9 mouse cellular contexts compared by ENCODE assay signal in genomic region chr19:7136714-7137498, GRCm38 (mm10). TPM values are rescaled to one million over a fixed set of nuclear protein-coding genes. Genes with fewer than 3 reads are reported as not detected.
DNase-seq lines count a peak whose midpoint lies in the region; ATAC-seq and TF ChIP-seq lines count a peak whose summit lies in the region.
"Had no signal": no experiment of that assay in that cellular context is flagged by ENCODE, and none has a peak within 500 bp of the region (broad histone marks: within the 10 kb centered on the region; RNA-seq: fewer than 3 reads in every experiment).

No protein-coding gene starts in this region.

- no peak for DNase-seq in heart, adult 18-20 months
- peak; percentile 55 for DNase-seq in kidney, postnatal 0 days (ENCODE audit: low spot score)
- DNase-seq in thymus, postnatal 14 days: no peak
- DNase-seq in cerebellum, adult 8-10 months: no peak
- no peak for DNase-seq in right cerebral cortex, adult 18-20 months

- H3K36me3 ChIP-seq in heart, embryonic 13.5 days: no peaks in the 10 kb centered on the region
- H3K36me3 ChIP-seq in forebrain, embryonic 13.5 days (ENCODE audit: poor library complexity, severe bottlenecking): no peaks in the 10 kb centered on the region
- H3K36me3 ChIP-seq in kidney, postnatal 0 days (ENCODE audit: insufficient read depth, low read length): no peaks in the 10 kb centered on the region
- H3K36me3 ChIP-seq in midbrain, embryonic 16.5 days (ENCODE audit: control insufficient read depth, insufficient read depth, low read length): no peaks in the 10 kb centered on the region

- whole genome bisulfite sequencing in heart, embryonic 13.5 days: 32% methylated on average over 14 of the region's 14 CpGs
- 40% methylated on average over 14 of the region's 14 CpGs for WGBS in forebrain, embryonic 13.5 days
- 35% methylated on average over 14 of the region's 14 CpGs for WGBS in kidney, postnatal 0 days
- 44% methylated on average over 14 of the region's 14 CpGs for WGBS in midbrain, embryonic 16.5 days

- no peak for ATAC-seq in heart, embryonic 13.5 days (ENCODE audit: extremely low read depth, insufficient number of reproducible peaks, low FRiP score, low TSS enrichment)
- no peak for ATAC-seq in forebrain, embryonic 13.5 days
- ATAC-seq in kidney, postnatal 0 days (replicated peaks; ENCODE audit: low FRiP score, low read depth): peak; percentile 59
- ATAC-seq in midbrain, embryonic 16.5 days: no peak

- H3K4me2 ChIP-seq in heart, embryonic 13.5 days: no peak overlapping the region
- no peak overlapping the region for H3K4me2 ChIP-seq in forebrain, embryonic 13.5 days
- peak overlapping the region; percentile 13; the same call in 1 of the 2 replicates for H3K4me2 ChIP-seq in kidney, postnatal 0 days (ENCODE audit: low read length)
- no peak overlapping the region for H3K4me2 ChIP-seq in midbrain, embryonic 16.5 days (ENCODE audit: low read length)

- peak; percentile 16; the same call in 1 of the 2 replicates for TF ChIP-seq CTCF in kidney, postnatal 0 days (IDR thresholded peaks at IDR 0.05; ENCODE audit: low read depth)

- peaks cover 45% of the 10 kb centered on the region for H3K27me3 ChIP-seq in heart, embryonic 13.5 days (replicated peaks)
- 0 out of 2 replicates have a peak, but pooled peaks cover 5% of the 10 kb centered on the region for H3K27me3 ChIP-seq in forebrain, embryonic 13.5 days
- H3K27me3 ChIP-seq in kidney, postnatal 0 days (ENCODE audit: insufficient read depth, low read length): peaks cover 9% of the 10 kb centered on the region; the same call in 1 of the 2 replicates
- no peaks in the 10 kb centered on the region for H3K27me3 ChIP-seq in midbrain, embryonic 16.5 days (ENCODE audit: control insufficient read depth, insufficient read depth, low read depth, low read length)

- no peak overlapping the region for H3K4me3 ChIP-seq in heart, embryonic 13.5 days
- no peak overlapping the region for H3K4me3 ChIP-seq in forebrain, embryonic 13.5 days
- H3K4me3 ChIP-seq in kidney, postnatal 0 days (replicated peaks; ENCODE audit: low read depth, low read length): no peak overlapping the region
- H3K4me3 ChIP-seq in midbrain, embryonic 16.5 days (ENCODE audit: low read depth, low read length): no peak overlapping the region

- H3K27ac ChIP-seq in heart, embryonic 13.5 days (replicated peaks): peak overlapping the region; percentile 79
- H3K27ac ChIP-seq in forebrain, embryonic 13.5 days: peak overlapping the region; percentile 81; the same call in 1 of the 2 replicates
- H3K27ac ChIP-seq in kidney, postnatal 0 days: peak overlapping the region; percentile 86
- peak overlapping the region; percentile 51 for H3K27ac ChIP-seq in midbrain, embryonic 16.5 days (ENCODE audit: low read length)

- H3K9ac ChIP-seq in heart, embryonic 13.5 days: peak overlapping the region; percentile 42; the same call in 1 of the 2 replicates
- H3K9ac ChIP-seq in forebrain, embryonic 13.5 days: 0 out of 2 replicates have a peak overlapping the region, but pooled peaks have one; percentile 2
- H3K9ac ChIP-seq in kidney, postnatal 0 days (ENCODE audit: low read depth, low read length): peak overlapping the region; percentile 36; the same call in 1 of the 2 replicates
- no peak overlapping the region for H3K9ac ChIP-seq in midbrain, embryonic 16.5 days (ENCODE audit: low read depth, low read length)

- no peaks in the 10 kb centered on the region for H3K9me3 ChIP-seq in heart, embryonic 13.5 days
- no peaks in the 10 kb centered on the region for H3K9me3 ChIP-seq in forebrain, embryonic 13.5 days (replicated peaks)
- no peaks in the 10 kb centered on the region for H3K9me3 ChIP-seq in kidney, postnatal 0 days (replicated peaks; ENCODE audit: low read length)
- no peaks in the 10 kb centered on the region for H3K9me3 ChIP-seq in midbrain, embryonic 16.5 days (replicated peaks; ENCODE audit: control insufficient read depth, low read length, poor library complexity, severe bottlenecking)

- peaks cover 81% of the 10 kb centered on the region for H3K4me1 ChIP-seq in heart, embryonic 13.5 days
- H3K4me1 ChIP-seq in forebrain, embryonic 13.5 days: peaks cover 100% of the 10 kb centered on the region
- H3K4me1 ChIP-seq in kidney, postnatal 0 days (replicated peaks; ENCODE audit: insufficient read depth, low read length): peaks cover 42% of the 10 kb centered on the region
- peaks cover 73% of the 10 kb centered on the region for H3K4me1 ChIP-seq in midbrain, embryonic 16.5 days (ENCODE audit: control insufficient read depth, insufficient read depth, low read length)

RNA-seq across cellular contexts. Expression of gene Flrt1, which starts 31.4 kb away (rescaled TPM):
- polyA plus RNA-seq in heart, embryonic 13.5 days (2015; fragmentation: Nextera tagmentation; extraction: Ambion mirVana): 1.1 and 1.4 TPM in 2 replicates
- total RNA-seq in heart, adult 18-20 months (2021): 1 to 10 TPM in 1 of 2 experiments, under 1 TPM in 1; 0.82 to 1.4 TPM
- polyA plus RNA-seq in forebrain, embryonic 13.5 days (2015; fragmentation: Nextera tagmentation; extraction: Ambion mirVana): 10.4 and 11.3 TPM in 2 replicates
- polyA plus RNA-seq in kidney, postnatal 0 days (2015; fragmentation: Nextera tagmentation; extraction: Ambion mirVana): 4.8 and 5.1 TPM in 2 replicates
- polyA plus RNA-seq in midbrain, embryonic 16.5 days (2015; fragmentation: Nextera tagmentation; extraction: Ambion mirVana): 11.6 and 12.0 TPM in 2 replicates
- total RNA-seq: CH12.LX had no signal
